Mouse (Mus musculus) liver, embryonic 13.5 days (tissue): Measurements from ENCODE around the gene Calm2. TPM values are rescaled to one million over a fixed set of nuclear protein-coding genes. Genes with fewer than 3 reads are reported as not detected.

ENCODE experiments used
- ATAC-seq: fragments of 200-750 bp; cut with Nextera tagmentation; 2 replicates; pipeline ENCODE4 v1.8.0; 2017; ENCODE audit warnings: low read depth, mild to moderate bottlenecking, moderate number of reproducible peaks, moderate library complexity
- DNase-seq: peaks from one replicate; pipeline ENCODE4 v3.0.0; 2022
- H3K27ac ChIP-seq: fragments of 300-500 bp; sonication (generic); 2 replicates; pipeline ENCODE4 v1.5.1; 2015; ENCODE audit warnings: moderate library complexity, mild to moderate bottlenecking, inconsistent platforms
- H3K27me3 ChIP-seq: fragments of 300-500 bp; sonication (generic); 2 replicates; pipeline ENCODE4 v1.6.1; 2015; ENCODE audit warnings: mild to moderate bottlenecking, inconsistent platforms
- H3K36me3 ChIP-seq: fragments of 300-500 bp; sonication (generic); 2 replicates; pipeline ENCODE4 v1.6.1; 2015; ENCODE audit warnings: mild to moderate bottlenecking, inconsistent platforms
- H3K4me1 ChIP-seq: fragments of 300-500 bp; sonication (generic); replicated peaks from 2 replicates; pipeline ENCODE4 v1.6.1; 2015; ENCODE audit warnings: inconsistent platforms
- H3K4me2 ChIP-seq: fragments of 300-500 bp; sonication (generic); 2 replicates; pipeline ENCODE4 v1.6.1; 2015; ENCODE audit warnings: inconsistent platforms, mild to moderate bottlenecking, moderate library complexity
- H3K4me3 ChIP-seq: fragments of 300-500 bp; sonication (generic); replicated peaks from 2 replicates; pipeline ENCODE4 v1.5.1; 2015; ENCODE audit warnings: mild to moderate bottlenecking, inconsistent platforms
- H3K9ac ChIP-seq: fragments of 300-500 bp; sonication (generic); 2 replicates; pipeline ENCODE4 v1.6.1; 2015; ENCODE audit warnings: mild to moderate bottlenecking, inconsistent platforms
- H3K9me3 ChIP-seq: fragments of 300-500 bp; sonication (generic); replicated peaks from 2 replicates; pipeline ENCODE4 v1.6.1; 2016; ENCODE audit warnings: inconsistent platforms
- WGBS: fragments of 180-500 bp; shearing (Covaris S2); methylation state at CpG from one replicate; pipeline ENCODE4 v1.1.7; 2015; ENCODE audit not compliant: insufficient replicate concordance; 5-methylcytosine and 5-hydroxymethylcytosine counted together
- polyA plus RNA-seq: library from polyadenylated mRNA; unstranded; fragments of >200 nt; fragmentation: Nextera tagmentation; extraction: Ambion mirVana; gene quantifications from 2 replicates; pipeline ENCODE4 v1.2.1, GENCODE M21; 2015

Calm2 gene
- polyA plus RNA-seq, 1 experiment from 2014 or later = 415 TPM

DNA sequence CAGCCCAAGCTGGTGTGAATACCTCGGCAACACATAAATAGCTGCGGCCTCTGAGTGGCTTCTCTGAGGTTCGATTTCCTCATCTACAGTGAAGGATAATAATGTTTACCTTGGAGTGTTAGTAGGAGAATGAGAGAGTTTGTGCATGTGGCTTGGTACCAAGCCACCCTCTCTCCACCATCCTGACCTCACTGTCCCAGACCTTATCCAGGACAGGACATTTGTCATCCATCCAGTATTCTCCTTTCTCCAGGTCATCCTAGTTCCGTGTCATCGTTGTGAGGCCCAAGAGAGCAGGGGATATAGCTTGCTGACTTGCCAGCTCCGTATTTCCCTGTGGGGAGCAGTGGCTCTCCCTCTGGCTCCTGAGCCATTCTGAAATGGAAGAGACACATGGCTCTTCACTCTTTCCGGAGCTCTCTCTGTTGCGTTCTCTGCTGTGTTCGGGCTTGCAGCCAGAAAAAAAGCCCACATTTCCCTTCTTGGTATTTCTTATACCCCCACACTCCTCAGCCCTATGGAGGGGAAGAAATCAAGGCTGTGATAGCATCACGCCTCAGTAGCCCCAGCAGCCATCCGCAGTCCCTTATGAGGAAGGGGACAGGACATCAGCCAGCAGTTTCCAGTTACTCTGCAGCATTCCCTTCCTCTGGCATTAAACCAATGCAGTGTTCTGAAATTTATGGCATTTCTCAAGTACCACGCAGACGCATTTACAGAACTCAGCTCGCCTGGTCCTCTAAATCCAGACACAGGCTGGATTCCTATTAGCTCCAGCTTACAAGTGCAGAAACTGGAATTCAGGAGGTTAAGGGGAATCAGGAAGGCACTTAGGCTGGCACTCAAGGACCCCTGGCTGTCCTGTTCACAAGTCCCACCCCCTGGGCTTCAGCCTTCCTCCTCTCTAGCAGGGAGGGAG, 13.3 kb upstream of the Calm2 start:
- WGBS = 15% methylated on average over 14 of the region's 14 CpGs
- ATAC-seq (peak; percentile 30), DNase-seq (no peak)
- Histone ChIP-seq H3K27ac (peak overlapping the region; percentile 59; the same call in 1 of the 2 replicates), H3K4me3 (peak overlapping the region; percentile 27; the same call in 1 of the 2 replicates), H3K9ac (peak overlapping the region; percentile 12; the same call in 1 of the 2 replicates), H3K9me3 (no peaks in the 10 kb centered on the region), H3K4me1 (peaks cover 33% of the 10 kb centered on the region), H3K4me2 (peak overlapping the region; percentile 54), H3K27me3 (peaks cover 11% of the 10 kb centered on the region; the same call in 1 of the 2 replicates), H3K36me3 (no peaks in the 10 kb centered on the region)

DNA sequence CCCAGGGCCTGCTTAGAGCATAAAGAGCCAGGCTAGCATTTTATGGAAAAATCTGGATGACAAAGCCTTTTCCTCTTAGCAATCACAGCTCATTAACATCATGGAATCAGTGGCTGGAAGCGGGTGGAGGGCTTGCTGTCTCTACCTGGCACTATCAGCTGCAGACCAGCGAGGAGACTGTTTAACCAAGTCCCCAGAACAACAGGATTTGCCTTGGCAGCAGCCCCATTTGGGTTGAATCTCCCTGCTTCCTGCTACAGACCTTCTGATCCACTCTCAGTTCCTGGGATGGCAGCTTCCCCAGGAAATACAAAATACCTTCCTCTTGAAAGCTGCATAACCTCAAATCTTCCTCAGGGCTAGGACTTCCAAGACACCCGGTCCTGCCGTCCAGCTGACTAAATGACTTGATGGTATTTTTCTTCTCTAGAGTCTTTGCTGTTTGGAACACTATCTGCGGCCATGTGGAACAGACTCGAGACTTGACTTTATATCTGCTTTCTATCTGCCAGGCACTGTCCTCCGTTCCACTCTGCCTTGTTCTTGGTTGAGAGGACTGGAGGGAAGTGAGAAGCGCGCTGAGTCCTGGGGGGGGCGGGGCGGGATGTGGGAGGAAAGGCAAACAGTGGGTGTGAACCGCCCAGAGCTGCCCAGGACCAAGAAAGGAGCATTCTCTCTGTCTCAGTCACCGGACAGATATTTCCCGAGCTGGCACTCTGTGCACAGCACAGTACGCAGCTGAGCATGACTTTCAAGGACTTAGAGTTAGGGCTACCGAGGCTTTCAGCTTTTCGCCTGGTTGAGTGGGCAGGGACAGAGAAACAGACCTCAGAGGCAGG, 12.4 kb upstream of the Calm2 start:
- no peaks in the 10 kb centered on the region for H3K36me3 ChIP-seq
- peak overlapping the region; percentile 59; the same call in 1 of the 2 replicates for H3K27ac ChIP-seq
- 6% methylated on average over 15 of the region's 17 CpGs for WGBS
- H3K9ac ChIP-seq = 0 out of 2 replicates have a peak overlapping the region, but pooled peaks have one; percentile 12
- ATAC-seq = peak; percentile 65
- H3K4me2 ChIP-seq = peak overlapping the region; percentile 54
- H3K9me3 ChIP-seq = no peaks in the 10 kb centered on the region
- peaks cover 11% of the 10 kb centered on the region; the same call in 1 of the 2 replicates for H3K27me3 ChIP-seq
- H3K4me1 ChIP-seq = peaks cover 33% of the 10 kb centered on the region
- DNase-seq = no peak
- peak overlapping the region; percentile 27; the same call in 1 of the 2 replicates for H3K4me3 ChIP-seq

DNA sequence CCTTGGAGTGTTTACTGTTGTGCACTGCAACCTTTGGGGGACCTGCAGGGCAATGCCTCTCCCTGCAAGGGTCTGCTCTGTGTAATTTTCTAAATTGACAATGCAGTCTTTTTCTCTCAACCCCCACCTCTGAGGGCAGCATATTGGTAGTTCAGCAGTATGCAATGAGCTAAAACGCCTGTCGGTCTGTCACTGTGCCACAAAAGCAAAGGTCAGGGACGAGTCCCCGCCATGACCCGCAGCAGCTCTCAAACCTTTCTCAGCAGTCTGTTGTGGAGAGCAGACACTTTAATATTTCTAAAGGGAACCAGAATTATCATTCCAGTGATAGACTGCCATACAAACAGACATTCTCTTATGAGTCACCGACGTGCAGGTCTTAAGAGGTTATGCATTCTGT, 11.2 kb upstream of the Calm2 start:
- WGBS = 65% methylated on average over 7 of the region's 7 CpGs
- Histone ChIP-seq H3K9me3 (no peaks in the 10 kb centered on the region), H3K4me1 (peaks cover 33% of the 10 kb centered on the region), H3K4me2 (no peak overlapping the region), H3K36me3 (no peaks in the 10 kb centered on the region), H3K27me3 (peaks cover 11% of the 10 kb centered on the region; the same call in 1 of the 2 replicates), H3K9ac (no peak overlapping the region), H3K4me3 (no peak overlapping the region), H3K27ac (no peak overlapping the region)
- ATAC-seq = peak; percentile 25; the same call in 1 of the 2 replicates
- no peak for DNase-seq

DNA sequence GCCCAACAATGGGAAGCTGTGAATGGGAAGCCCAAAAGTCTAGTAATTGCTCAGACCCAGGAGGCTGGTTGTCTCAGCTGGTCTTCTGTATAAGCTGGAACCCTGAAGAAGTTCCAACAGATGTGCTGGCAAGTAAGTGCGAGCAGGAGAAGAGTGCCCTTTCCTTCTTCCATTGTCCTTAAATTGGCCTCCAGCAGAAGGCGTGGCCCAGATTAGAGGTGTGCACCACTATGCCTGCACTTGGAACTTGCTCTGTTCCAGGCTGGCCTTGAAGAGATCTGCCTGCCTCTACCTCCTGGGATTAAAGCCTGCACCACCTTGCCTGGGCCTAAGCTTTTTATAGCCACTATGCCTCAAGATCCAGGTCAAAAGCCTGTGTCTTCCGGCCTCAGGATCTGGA, 7.4 kb upstream of the Calm2 start:
- ATAC-seq (no peak), DNase-seq (no peak)
- Histone ChIP-seq H3K27ac (no peak overlapping the region), H3K9me3 (no peaks in the 10 kb centered on the region), H3K36me3 (no peaks in the 10 kb centered on the region), H3K4me3 (no peak overlapping the region), H3K9ac (no peak overlapping the region), H3K27me3 (0 out of 2 replicates have a peak, but pooled peaks cover 5% of the 10 kb centered on the region), H3K4me2 (no peak overlapping the region), H3K4me1 (peaks cover 17% of the 10 kb centered on the region; the same call in 1 of the 2 replicates)
- WGBS = 67% methylated on average over 3 of the region's 3 CpGs

DNA sequence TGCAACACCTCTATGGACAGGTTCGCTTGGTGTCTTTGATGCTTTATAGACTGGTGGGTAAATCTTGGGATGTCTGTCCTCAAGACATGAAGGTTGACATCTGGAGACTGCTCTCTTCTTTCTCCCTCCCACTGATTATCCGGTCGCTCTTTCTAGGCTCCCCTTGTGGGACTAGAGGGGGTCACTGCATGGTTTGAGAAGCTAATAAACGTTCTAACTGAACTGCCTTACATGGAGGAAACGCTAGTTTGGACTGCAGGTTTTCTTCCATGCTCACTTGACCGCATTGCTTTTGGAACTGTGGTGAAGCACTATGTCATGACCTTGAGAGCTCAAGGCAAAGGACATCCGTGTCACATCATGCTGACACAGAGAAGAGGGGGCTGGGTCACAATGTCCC, 6.6 kb upstream of the Calm2 start:
- Histone ChIP-seq H3K9me3 (no peaks in the 10 kb centered on the region), H3K4me1 (peaks cover 18% of the 10 kb centered on the region), H3K4me2 (no peak overlapping the region), H3K9ac (no peak overlapping the region), H3K27ac (no peak overlapping the region), H3K27me3 (0 out of 2 replicates have a peak, but pooled peaks cover 5% of the 10 kb centered on the region), H3K4me3 (no peak overlapping the region), H3K36me3 (no peaks in the 10 kb centered on the region)
- no peak for DNase-seq
- no peak for ATAC-seq
- 72% methylated on average over 7 of the region's 7 CpGs for WGBS

DNA sequence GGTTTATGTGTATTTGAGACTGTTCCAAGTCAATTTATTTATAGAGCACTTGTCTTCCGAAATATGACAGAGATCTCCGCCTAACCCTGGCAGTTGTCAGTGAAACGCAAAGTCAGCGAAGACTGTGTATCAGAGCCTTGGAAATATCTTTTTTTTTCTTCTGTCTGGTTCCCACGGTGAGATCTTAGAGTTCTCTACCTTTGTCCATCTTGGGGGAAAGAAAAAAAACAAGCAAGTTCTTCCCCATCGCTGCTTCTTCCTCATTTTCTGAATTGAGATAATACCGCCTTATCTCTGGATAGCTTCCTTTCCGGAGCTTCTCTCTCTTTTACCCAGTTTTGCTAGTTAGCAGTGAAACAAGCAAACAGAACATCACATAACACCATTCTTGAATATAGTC, 2.1 kb upstream of the Calm2 start:
- Histone ChIP-seq H3K4me1 (peaks cover 38% of the 10 kb centered on the region), H3K27ac (no peak overlapping the region), H3K4me2 (peak overlapping the region; percentile 27), H3K4me3 (0 out of 2 replicates have a peak overlapping the region, but pooled peaks have one; percentile 4), H3K36me3 (no peaks in the 10 kb centered on the region), H3K9ac (no peak overlapping the region), H3K9me3 (no peaks in the 10 kb centered on the region), H3K27me3 (0 out of 2 replicates have a peak, but pooled peaks cover 5% of the 10 kb centered on the region)
- WGBS = 18% methylated on average over 8 of the region's 8 CpGs
- DNase-seq = no peak
- ATAC-seq = no peak

DNA sequence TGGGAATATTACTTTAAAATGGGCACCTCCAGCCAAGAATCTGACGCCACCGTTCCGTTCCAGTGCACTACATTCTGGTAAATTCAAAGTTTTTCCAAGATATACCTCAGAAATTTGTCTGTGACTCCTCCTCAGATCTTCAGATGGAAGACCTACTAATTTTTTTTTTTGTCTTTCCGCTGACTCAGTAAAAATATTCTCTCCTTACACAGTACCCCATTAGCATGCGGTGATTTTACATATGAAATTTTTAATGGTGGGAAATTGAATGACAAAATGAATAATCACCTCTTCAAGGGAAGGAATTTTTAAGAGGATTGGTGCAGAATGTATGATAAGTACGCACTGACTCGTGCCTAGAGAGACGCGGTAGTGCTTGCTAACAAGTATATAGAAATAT, 1.6 kb upstream of the Calm2 start:
- ATAC-seq (no peak), DNase-seq (no peak)
- Histone ChIP-seq H3K27me3 (0 out of 2 replicates have a peak, but pooled peaks cover 5% of the 10 kb centered on the region), H3K9ac (no peak overlapping the region), H3K36me3 (no peaks in the 10 kb centered on the region), H3K27ac (no peak overlapping the region), H3K4me2 (peak overlapping the region; percentile 84), H3K4me3 (no peak overlapping the region), H3K4me1 (peaks cover 43% of the 10 kb centered on the region), H3K9me3 (no peaks in the 10 kb centered on the region)
- 68% methylated on average over 9 of the region's 9 CpGs for WGBS

DNA sequence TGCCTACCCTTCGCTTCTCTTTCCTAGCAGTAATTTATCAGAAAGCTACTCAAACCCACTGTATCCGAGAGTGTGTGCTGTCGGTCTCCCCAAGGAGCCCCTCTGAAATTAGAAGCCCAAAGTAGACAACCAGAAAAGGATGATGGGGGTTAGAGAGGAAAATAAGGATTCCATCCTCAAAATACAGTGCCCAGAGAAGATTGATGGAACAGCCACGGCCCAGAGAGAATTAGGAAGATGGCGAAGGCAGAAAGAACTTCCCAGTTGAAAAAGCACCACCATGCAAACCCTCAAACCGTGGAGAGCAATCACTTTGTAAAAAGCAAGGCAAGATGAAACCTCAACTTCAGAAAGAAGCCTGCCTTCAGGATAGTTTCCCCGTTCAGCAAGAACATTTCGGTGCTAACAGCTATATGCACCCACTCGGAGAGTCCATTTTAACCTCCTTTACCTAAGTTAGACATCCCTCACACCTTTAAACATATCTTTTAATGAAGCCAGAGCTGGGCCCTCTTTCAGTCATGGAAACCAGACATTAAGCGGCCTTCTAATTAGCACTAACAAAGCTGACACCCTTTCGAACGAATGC, 971 bp upstream of the Calm2 start:
- peaks cover 3% of the 10 kb centered on the region; the same call in 1 of the 2 replicates for H3K36me3 ChIP-seq
- DNase-seq = no peak
- WGBS = 44% methylated on average over 12 of the region's 12 CpGs
- peaks cover 50% of the 10 kb centered on the region for H3K4me1 ChIP-seq
- no peak for ATAC-seq
- H3K27me3 ChIP-seq = 0 out of 2 replicates have a peak, but pooled peaks cover 5% of the 10 kb centered on the region
- peak overlapping the region; percentile 96 for H3K27ac ChIP-seq
- H3K9ac ChIP-seq = peak overlapping the region; percentile 98
- peak overlapping the region; percentile 95 for H3K4me3 ChIP-seq
- peak overlapping the region; percentile 84 for H3K4me2 ChIP-seq
- no peaks in the 10 kb centered on the region for H3K9me3 ChIP-seq

DNA sequence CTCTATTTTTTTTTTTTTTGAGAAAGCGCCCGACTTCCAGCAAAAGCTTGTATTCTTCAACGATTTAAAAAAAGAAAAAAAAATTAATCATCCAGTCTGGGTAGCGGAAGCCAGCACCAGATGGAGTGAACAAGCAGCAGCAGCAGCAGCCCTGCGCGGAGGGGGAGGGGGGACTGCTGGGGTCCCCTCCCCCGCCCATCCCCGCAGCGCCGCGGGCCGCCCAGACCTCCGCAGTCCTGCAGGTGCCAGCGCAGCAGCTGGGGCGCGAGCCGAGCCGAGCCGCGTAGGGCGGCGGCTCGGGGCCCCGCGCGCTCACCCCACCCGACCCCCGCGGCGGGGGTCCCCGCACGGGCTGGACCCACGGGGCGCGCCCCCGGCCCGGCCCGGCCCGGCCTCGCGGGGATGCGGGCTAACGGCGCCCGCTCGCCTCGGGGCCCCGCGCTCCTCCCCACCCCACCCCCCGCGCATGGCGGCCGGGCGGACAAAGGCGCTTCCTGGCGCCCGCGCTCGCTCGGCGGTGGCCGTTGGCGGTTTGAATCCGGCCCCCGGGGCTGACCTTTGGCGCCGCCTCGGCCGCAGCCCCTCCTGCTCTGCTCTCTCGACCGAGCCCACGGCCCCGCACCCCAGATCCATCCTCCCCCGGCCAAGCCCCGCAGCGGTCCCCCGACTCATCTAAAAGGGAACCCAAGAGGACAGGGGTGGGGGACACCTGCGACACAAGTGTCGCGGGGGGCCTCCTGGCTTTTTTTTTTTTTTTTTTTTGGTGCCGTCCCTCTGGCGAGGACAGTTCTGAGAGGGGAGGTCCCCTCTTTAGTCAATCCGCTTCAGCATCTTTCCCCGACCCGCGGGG, 593 bp downstream of the Calm2 start:
- H3K36me3 ChIP-seq = peaks cover 12% of the 10 kb centered on the region
- H3K27ac ChIP-seq = peak overlapping the region; percentile 96
- DNase-seq (peak; percentile 42), ATAC-seq (peak; percentile 68)
- H3K4me3 ChIP-seq = peak overlapping the region; percentile 95
- H3K9me3 ChIP-seq = no peaks in the 10 kb centered on the region
- peak overlapping the region; percentile 84 for H3K4me2 ChIP-seq
- WGBS = under 1% methylated on average over 68 of the region's 86 CpGs
- 0 out of 2 replicates have a peak, but pooled peaks cover 5% of the 10 kb centered on the region for H3K27me3 ChIP-seq
- H3K4me1 ChIP-seq = peaks cover 62% of the 10 kb centered on the region
- H3K9ac ChIP-seq = peak overlapping the region; percentile 98

DNA sequence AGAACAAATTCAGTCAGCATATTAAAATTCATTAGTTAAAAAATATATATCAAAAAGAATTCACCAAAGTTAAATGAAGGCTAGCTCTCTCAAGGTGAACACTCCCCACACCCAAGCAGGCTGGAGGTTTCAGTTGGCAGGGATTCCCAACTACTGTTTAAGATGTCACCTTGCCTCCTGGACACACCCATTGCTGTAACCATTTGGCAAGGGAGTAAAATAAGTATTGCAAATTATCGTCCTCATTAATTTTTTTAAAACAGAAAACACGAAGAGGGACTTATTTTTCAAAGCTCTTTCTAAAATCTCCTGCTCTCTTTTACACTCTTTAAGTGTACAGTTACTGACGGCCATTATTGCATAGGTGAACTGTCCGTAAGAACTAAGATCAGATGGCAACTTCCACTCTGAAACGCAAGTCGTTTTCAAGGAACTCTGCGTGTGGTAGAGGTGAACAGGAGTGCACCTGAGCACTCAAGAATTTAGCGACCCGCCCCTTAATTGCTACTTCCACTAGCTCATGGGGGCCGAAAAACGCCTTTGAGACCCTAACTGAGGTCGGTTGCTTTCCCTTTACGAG, 1.3 kb downstream of the Calm2 start:
- ATAC-seq = no peak
- Histone ChIP-seq H3K4me1 (peaks cover 62% of the 10 kb centered on the region), H3K4me3 (peak overlapping the region; percentile 95), H3K4me2 (peak overlapping the region; percentile 84), H3K9ac (peak overlapping the region; percentile 98), H3K27ac (peak overlapping the region; percentile 96), H3K36me3 (peaks cover 13% of the 10 kb centered on the region), H3K27me3 (0 out of 2 replicates have a peak, but pooled peaks cover 5% of the 10 kb centered on the region), H3K9me3 (no peaks in the 10 kb centered on the region)
- WGBS = under 1% methylated on average over 13 of the region's 13 CpGs
- DNase-seq = no peak
